Mouse (Mus musculus) midbrain, embryonic 16.5 days (tissue): ENCODE measurements around the gene Pink1. TPM values are rescaled to one million over a fixed set of nuclear protein-coding genes. Genes with fewer than 3 reads are reported as not detected.

Source experiments
- ATAC-seq: fragments of 200-750 bp; cut with Nextera tagmentation; 2 replicates; pipeline ENCODE4 v1.8.0; 2017; ENCODE audit warnings: moderate TSS enrichment
- H3K27ac ChIP-seq: fragments of 300-500 bp; sonication (generic); 2 replicates; pipeline ENCODE4 v1.5.1; 2014; ENCODE audit warnings: mild to moderate bottlenecking, low read length, mixed read lengths
- H3K27me3 ChIP-seq: fragments of 300-500 bp; sonication (generic); 2 replicates; pipeline ENCODE4 v1.6.1; 2014; ENCODE audit warnings: low read depth, low read length, mixed read lengths; ENCODE audit not compliant: control insufficient read depth, insufficient read depth
- H3K36me3 ChIP-seq: fragments of 300-500 bp; sonication (generic); 2 replicates; pipeline ENCODE4 v1.6.1; 2014; ENCODE audit warnings: mild to moderate bottlenecking, low read length, moderate library complexity, mixed read lengths; ENCODE audit not compliant: control insufficient read depth, insufficient read depth
- H3K4me1 ChIP-seq: fragments of 300-500 bp; sonication (generic); 2 replicates; pipeline ENCODE4 v1.6.1; 2014; ENCODE audit warnings: mild to moderate bottlenecking, low read length, mixed read lengths; ENCODE audit not compliant: control insufficient read depth, insufficient read depth
- H3K4me2 ChIP-seq: fragments of 300-500 bp; sonication (generic); 2 replicates; pipeline ENCODE4 v1.6.1; 2014; ENCODE audit warnings: mild to moderate bottlenecking, low read length, mixed read lengths
- H3K4me3 ChIP-seq: fragments of 300-500 bp; sonication (generic); 2 replicates; pipeline ENCODE4 v1.5.1; 2014; ENCODE audit warnings: low read depth, mild to moderate bottlenecking, low read length, moderate library complexity, mixed read lengths
- H3K9ac ChIP-seq: fragments of 300-500 bp; sonication (generic); 2 replicates; pipeline ENCODE4 v1.6.1; 2014; ENCODE audit warnings: low read depth, low read length, mixed read lengths
- H3K9me3 ChIP-seq: fragments of 300-500 bp; sonication (generic); replicated peaks from 2 replicates; pipeline ENCODE4 v1.6.1; 2014; ENCODE audit warnings: mild to moderate bottlenecking, low read length, mixed read lengths; ENCODE audit not compliant: control insufficient read depth, poor library complexity, severe bottlenecking
- WGBS: fragments of 180-500 bp; shearing (Covaris S2); extraction: QIAGEN DNeasy Blood & Tissue Kit; methylation state at CpG from one replicate; pipeline ENCODE4 v1.1.7; 2014; 5-methylcytosine and 5-hydroxymethylcytosine counted together
- microRNA-seq: library from miRNA; unstranded; fragments of <30 nt; microRNA quantifications from one replicate; pipeline ENCODE4, GENCODE M21; 2017
- polyA plus RNA-seq: library from polyadenylated mRNA; unstranded; fragments of >200 nt; fragmentation: Nextera tagmentation; extraction: Ambion mirVana; gene quantifications from 2 replicates; pipeline ENCODE4 v1.2.1, GENCODE M21; 2015

The Pink1 gene
- polyA plus RNA-seq, 1 experiment from 2014 or later: 103 TPM

GRCm38 (mm10) chr4:138272011-138272997 lies 53.8 kb downstream of the Pink1 start:
- H3K9me3 ChIP-seq: no peaks in the 10 kb centered on the region
- peak; percentile 45; the same call in 1 of the 2 replicates for ATAC-seq
- H3K36me3 ChIP-seq: no peaks in the 10 kb centered on the region
- H3K27me3 ChIP-seq: no peaks in the 10 kb centered on the region
- H3K9ac ChIP-seq: no peak overlapping the region
- no peak overlapping the region for H3K4me3 ChIP-seq
- H3K4me1 ChIP-seq: no peaks in the 10 kb centered on the region
- H3K27ac ChIP-seq: no peak overlapping the region
- WGBS: 60% methylated on average over 14 of the region's 14 CpGs
- H3K4me2 ChIP-seq: no peak overlapping the region

- no peak overlapping the region for H3K4me2 ChIP-seq
- no peaks in the 10 kb centered on the region for H3K36me3 ChIP-seq
- peaks cover 3% of the 10 kb centered on the region for H3K4me1 ChIP-seq
- H3K27me3 ChIP-seq: peaks cover 3% of the 10 kb centered on the region; the same call in 1 of the 2 replicates
- H3K27ac ChIP-seq: no peak overlapping the region
- WGBS: 94% methylated on average over 10 of the region's 10 CpGs
- ATAC-seq: no peak
- no peaks in the 10 kb centered on the region for H3K9me3 ChIP-seq
- no peak overlapping the region for H3K9ac ChIP-seq
- no peak overlapping the region for H3K4me3 ChIP-seq
Measured at GRCm38 (mm10) chr4:138267869-138268268, 58.2 kb downstream of the Pink1 start.

Small RNA genes within 50 kb of the gene (microRNA-seq; reads per million reads assigned to microRNA genes)
- gene Gm27646 (not detected), gene Mir7019 (4.3 reads per million, percentile 21 among the genes with 10 or more reads in this experiment)

Other genes starting within 250 kb of the Pink1 start
- 199 and 209 TPM in 2 replicates for gene Hp1bp3, start 110.0 kb downstream of the Pink1 start, polyA plus RNA-seq
- gene Sh2d5, start 75.9 kb downstream of the Pink1 start, polyA plus RNA-seq: 16.7 and 20.3 TPM in 2 replicates
- 3.4 and 4.0 TPM in 2 replicates for gene Kif17, start 75.9 kb downstream of the Pink1 start, polyA plus RNA-seq
- 201 and 208 TPM in 2 replicates for gene Ddost, start 21.6 kb downstream of the Pink1 start, polyA plus RNA-seq
- gene Cda, start 41.7 kb upstream of the Pink1 start, polyA plus RNA-seq: 4.4 and 4.8 TPM in 2 replicates
- gene Fam43b, start 70.2 kb upstream of the Pink1 start, polyA plus RNA-seq: 11.5 and 15.9 TPM in 2 replicates
- 18.3 and 20.1 TPM in 2 replicates for gene Mul1, start 108.4 kb upstream of the Pink1 start, polyA plus RNA-seq
- gene Camk2n1, start 128.0 kb upstream of the Pink1 start, polyA plus RNA-seq: 18.2 and 18.7 TPM in 2 replicates